Mouse (Mus musculus): Measurements from ENCODE around the gene Npy1r. TPM values are rescaled to one million over a fixed set of nuclear protein-coding genes. Genes with fewer than 3 reads are reported as not detected.
A peak's percentile ranks its signal among the peaks of the same experiment; 100 is the strongest.

The Npy1r gene
- 5.5 and 5.6 TPM in 2 replicates for polyA plus RNA-seq (2015; fragmentation: Nextera tagmentation; extraction: Ambion mirVana)

DNA sequence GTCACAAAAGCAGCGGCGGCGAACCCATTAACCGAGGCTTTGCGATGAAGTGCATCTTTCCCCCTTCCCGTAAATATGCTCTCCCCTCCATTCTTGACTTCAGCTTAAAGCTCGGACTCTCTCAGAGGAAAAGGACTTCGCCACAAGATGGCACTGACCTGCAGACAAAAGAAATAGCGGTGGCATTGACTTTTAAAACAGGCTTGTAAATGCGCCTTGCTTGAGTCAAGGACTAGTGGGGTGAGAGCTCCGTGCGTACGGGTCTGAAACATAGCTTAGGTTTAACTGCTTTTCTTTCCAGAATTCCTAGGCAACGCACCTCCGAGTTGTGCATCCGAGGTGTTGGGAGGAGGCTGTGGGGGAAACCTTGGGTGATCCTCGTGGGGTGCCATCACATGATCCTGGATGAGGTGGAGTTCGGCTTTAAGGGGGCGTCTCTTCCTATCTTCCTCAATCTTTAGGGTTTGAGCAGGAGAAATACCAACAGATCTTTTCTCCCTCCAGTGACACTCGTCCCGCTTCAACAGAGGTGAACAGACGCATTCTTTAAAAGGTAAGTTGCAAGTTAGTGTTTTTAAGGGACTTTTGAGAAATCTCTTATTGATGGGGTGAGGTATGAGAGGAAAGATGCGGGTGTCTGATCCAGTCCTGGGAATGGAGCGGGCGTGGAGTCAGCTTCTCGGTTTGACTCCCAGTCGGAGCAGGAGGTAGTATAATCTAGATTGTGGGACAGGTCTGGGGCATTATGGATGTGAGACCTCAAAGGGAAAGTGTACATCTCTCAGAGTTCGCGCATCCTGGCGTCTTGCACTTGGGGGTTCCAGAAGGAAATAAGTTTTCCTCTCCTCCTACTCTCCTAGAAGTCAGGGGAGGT lies at the start of gene Npy1r:
Gene Npy1r, plus strand, starts transcription at position 223 of the 874 bp plus-strand sequence.
- Histone ChIP-seq H3K9me3 (no peaks in the 10 kb centered on the region), H3K4me3 (peak within 1 kb of the TSS; percentile 47), H3K27ac (replicated peaks) (no peak within 1 kb of the TSS), H3K36me3 (no peaks in the 10 kb centered on the region), H3K4me2 (replicated peaks) (peak within 1 kb of the TSS; percentile 81), H3K4me1 (peaks cover 16% of the 10 kb centered on the region), H3K9ac (replicated peaks) (peak within 1 kb of the TSS; percentile 49), H3K27me3 (peaks cover 19% of the 10 kb centered on the region)
- ATAC-seq (replicated peaks), result peak; percentile 79
- WGBS, result under 1% methylated on average over 30 of the region's 30 CpGs

- no peak for ATAC-seq (replicated peaks)
- no peak overlapping the region for H3K9ac ChIP-seq (replicated peaks)
- H3K4me3 ChIP-seq, result no peak overlapping the region
- no peaks in the 10 kb centered on the region for H3K36me3 ChIP-seq
- H3K27me3 ChIP-seq, result no peaks in the 10 kb centered on the region
- no peaks in the 10 kb centered on the region for H3K4me1 ChIP-seq
- WGBS, result 88% methylated on average over 2 of the region's 2 CpGs
- no peak overlapping the region for H3K27ac ChIP-seq (replicated peaks)
- no peaks in the 10 kb centered on the region for H3K9me3 ChIP-seq
- H3K4me2 ChIP-seq (replicated peaks), result no peak overlapping the region
Measured at GRCm38 (mm10) chr8:66681261-66681660, 15.7 kb upstream of the Npy1r start.

DNA sequence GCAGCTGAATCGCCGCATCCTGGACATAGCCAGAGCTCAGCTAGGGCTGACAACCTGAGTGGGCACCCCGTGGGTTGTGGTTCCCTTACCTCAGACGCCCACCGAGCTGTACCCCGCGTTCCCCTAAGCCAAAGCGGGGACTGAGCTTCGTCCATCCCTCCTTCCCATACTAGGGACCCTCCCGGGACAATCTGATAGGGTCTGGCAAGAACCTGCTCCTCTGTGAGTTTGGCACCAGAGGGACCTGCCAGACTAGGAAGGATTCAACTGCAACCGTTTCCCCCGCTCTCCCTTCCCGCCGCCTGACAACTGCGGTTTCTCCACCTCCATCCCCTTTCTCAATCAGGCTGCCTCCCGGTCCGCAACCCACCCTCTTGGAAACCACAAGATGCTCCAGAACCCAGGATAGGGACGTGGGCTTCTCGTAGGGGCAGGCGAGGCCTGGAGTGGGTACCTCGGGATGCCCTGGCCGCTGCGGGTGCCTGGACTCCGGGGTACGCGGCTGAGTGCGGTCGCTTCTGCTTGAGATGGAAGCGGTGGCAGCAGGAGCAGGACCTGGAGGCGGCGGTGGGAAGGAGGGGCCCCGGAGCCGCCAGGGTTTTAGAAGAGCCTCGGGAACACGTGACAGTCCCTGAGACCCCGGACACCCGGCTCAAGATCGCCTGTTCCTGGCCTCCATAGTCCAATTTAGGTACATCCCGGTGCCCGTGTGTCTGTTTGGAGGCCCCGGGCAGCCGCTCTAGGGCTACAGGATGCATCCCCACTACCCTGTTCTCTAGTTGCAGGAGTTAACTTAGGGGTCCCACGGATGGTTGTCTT lies 9.3 kb upstream of the Npy1r start, which contains the start of gene Npy5r:
Gene Npy5r, minus strand, starts transcription at position 618 of the 819 bp plus-strand sequence.
- peak within 1 kb of the TSS; percentile 52 for H3K4me3 ChIP-seq
- H3K36me3 ChIP-seq, result no peaks in the 10 kb centered on the region
- H3K27me3 ChIP-seq, result no peaks in the 10 kb centered on the region
- H3K27ac ChIP-seq (replicated peaks), result no peak within 1 kb of the TSS
- H3K4me1 ChIP-seq, result peaks cover 4% of the 10 kb centered on the region; the same call in 1 of the 2 replicates
- 2% methylated on average over 43 of the region's 43 CpGs for WGBS
- H3K9me3 ChIP-seq, result no peaks in the 10 kb centered on the region
- H3K4me2 ChIP-seq (replicated peaks), result peak within 1 kb of the TSS; percentile 64
- ATAC-seq (replicated peaks), result peak; percentile 84
- peak within 1 kb of the TSS; percentile 71 for H3K9ac ChIP-seq (replicated peaks)

GRCm38 (mm10) chr8:66688395-66688794 lies 8.6 kb upstream of the Npy1r start:
- no peaks in the 10 kb centered on the region for H3K27me3 ChIP-seq

GRCm38 (mm10) chr8:66688799-66689198 lies 8.2 kb upstream of the Npy1r start:
- ATAC-seq (replicated peaks), result no peak
- Histone ChIP-seq H3K27me3 (no peaks in the 10 kb centered on the region), H3K27ac (replicated peaks) (no peak overlapping the region), H3K36me3 (no peaks in the 10 kb centered on the region), H3K4me3 (no peak overlapping the region), H3K9ac (replicated peaks) (no peak overlapping the region), H3K4me2 (replicated peaks) (no peak overlapping the region; the same call in 1 of the 2 replicates), H3K4me1 (peaks cover 4% of the 10 kb centered on the region; the same call in 1 of the 2 replicates), H3K9me3 (no peaks in the 10 kb centered on the region)
- 67% methylated on average over 4 of the region's 4 CpGs for WGBS

More at GRCm38 (mm10) chr8:66688395-66688794, 8.6 kb upstream of the Npy1r start:
- H3K9me3 ChIP-seq, result no peaks in the 10 kb centered on the region
- WGBS, result 33% methylated on average over 6 of the region's 6 CpGs
- H3K4me3 ChIP-seq, result peak overlapping the region; percentile 52
- ATAC-seq (replicated peaks), result no peak; the same call in 1 of the 2 replicates
- peak overlapping the region; percentile 64 for H3K4me2 ChIP-seq (replicated peaks)
- no peaks in the 10 kb centered on the region for H3K36me3 ChIP-seq
- peaks cover 4% of the 10 kb centered on the region; the same call in 1 of the 2 replicates for H3K4me1 ChIP-seq
- no peak overlapping the region for H3K9ac ChIP-seq (replicated peaks)
- H3K27ac ChIP-seq (replicated peaks), result no peak overlapping the region

DNA sequence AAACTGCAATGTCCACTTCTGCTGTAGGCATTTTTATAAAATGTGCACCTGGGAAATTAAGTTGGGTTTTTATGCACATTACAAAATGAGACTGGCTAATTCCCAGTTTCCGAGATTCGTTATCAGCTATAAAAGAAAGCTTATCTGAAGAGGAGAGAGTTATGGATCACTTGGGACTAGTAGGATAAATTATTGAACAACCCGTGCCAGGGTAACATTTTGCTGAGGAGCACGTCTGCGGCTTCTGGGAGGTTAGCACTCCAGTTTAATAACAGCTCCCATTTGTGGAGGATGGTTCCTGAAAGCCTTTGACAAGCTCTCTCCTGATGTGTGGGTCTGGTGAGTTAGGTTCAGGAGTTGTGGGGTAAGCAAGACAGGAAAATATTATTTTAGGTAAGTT lies 6.6 kb upstream of the Npy1r start:
- no peak for ATAC-seq (replicated peaks)
- no peak overlapping the region for H3K4me3 ChIP-seq

GRCm38 (mm10) chr8:66698011-66698410 lies 1.0 kb downstream of the Npy1r start:
- no peaks in the 10 kb centered on the region for H3K9me3 ChIP-seq
- WGBS, result 4% methylated on average over 7 of the region's 7 CpGs
- peak overlapping the region; percentile 81 for H3K4me2 ChIP-seq (replicated peaks)
- H3K36me3 ChIP-seq, result no peaks in the 10 kb centered on the region
- H3K4me1 ChIP-seq, result peaks cover 16% of the 10 kb centered on the region
- peaks cover 19% of the 10 kb centered on the region for H3K27me3 ChIP-seq
- no peak overlapping the region for H3K27ac ChIP-seq (replicated peaks)
- H3K9ac ChIP-seq (replicated peaks), result 0 out of 2 replicates have a peak overlapping the region, but pooled peaks have one; percentile 10
- ATAC-seq (replicated peaks), result peak; percentile 55; the same call in 1 of the 2 replicates
- peak overlapping the region; percentile 47 for H3K4me3 ChIP-seq

More for the DNA sequence above, 6.6 kb upstream of the Npy1r start:
- H3K9me3 ChIP-seq, result no peaks in the 10 kb centered on the region
- H3K27me3 ChIP-seq, result no peaks in the 10 kb centered on the region
- no peaks in the 10 kb centered on the region for H3K36me3 ChIP-seq
- peaks cover 4% of the 10 kb centered on the region; the same call in 1 of the 2 replicates for H3K4me1 ChIP-seq
- H3K9ac ChIP-seq (replicated peaks), result no peak overlapping the region
- 72% methylated on average over 5 of the region's 5 CpGs for WGBS
- no peak overlapping the region for H3K27ac ChIP-seq (replicated peaks)
- no peak overlapping the region for H3K4me2 ChIP-seq (replicated peaks)

GRCm38 (mm10) chr8:66698782-66699181 lies 1.8 kb downstream of the Npy1r start:
- Histone ChIP-seq H3K36me3 (no peaks in the 10 kb centered on the region), H3K27ac (replicated peaks) (no peak overlapping the region), H3K4me3 (peak overlapping the region; percentile 47), H3K4me1 (peaks cover 16% of the 10 kb centered on the region), H3K9ac (replicated peaks) (no peak overlapping the region), H3K27me3 (peaks cover 19% of the 10 kb centered on the region), H3K4me2 (replicated peaks) (no peak overlapping the region), H3K9me3 (no peaks in the 10 kb centered on the region)
- WGBS, result 76% methylated on average over 7 of the region's 7 CpGs
- ATAC-seq (replicated peaks), result no peak

GRCm38 (mm10) chr8:66714324-66714975 lies 17.5 kb downstream of the Npy1r start:
- Histone ChIP-seq H3K4me3 (no peak overlapping the region), H3K4me1 (no peaks in the 10 kb centered on the region), H3K27me3 (no peaks in the 10 kb centered on the region), H3K4me2 (replicated peaks) (no peak overlapping the region), H3K9me3 (no peaks in the 10 kb centered on the region), H3K9ac (replicated peaks) (no peak overlapping the region), H3K27ac (replicated peaks) (no peak overlapping the region), H3K36me3 (no peaks in the 10 kb centered on the region)
- ATAC-seq (replicated peaks), result no peak
- 88% methylated on average over 7 of the region's 7 CpGs for WGBS

DNA sequence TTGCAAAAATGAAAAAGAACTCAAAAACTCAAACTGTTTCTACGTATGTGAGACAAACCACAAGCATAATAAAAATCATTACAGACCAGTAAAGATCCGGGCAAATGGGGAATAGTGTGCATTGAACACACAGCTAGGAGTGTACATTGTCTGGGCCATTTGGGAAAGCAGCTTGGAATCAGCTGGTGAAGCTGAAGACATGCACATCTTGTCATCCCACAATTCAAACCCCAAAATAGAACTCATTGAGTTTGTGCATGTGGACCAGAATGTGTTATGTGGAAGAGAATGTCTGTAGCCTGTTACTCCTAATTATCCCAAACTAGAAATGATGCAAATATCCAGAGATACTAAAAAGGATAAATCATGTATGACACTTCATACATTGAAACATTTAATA lies 25.8 kb downstream of the Npy1r start:
- no peak for ATAC-seq (replicated peaks)
- H3K4me2 ChIP-seq (replicated peaks), result no peak overlapping the region
- no peaks in the 10 kb centered on the region for H3K36me3 ChIP-seq
- H3K4me1 ChIP-seq, result no peaks in the 10 kb centered on the region
- 78% methylated on average over 2 of the region's 2 CpGs for WGBS
- no peak overlapping the region for H3K9ac ChIP-seq (replicated peaks)
- no peaks in the 10 kb centered on the region for H3K9me3 ChIP-seq
- no peak overlapping the region for H3K27ac ChIP-seq (replicated peaks)
- H3K27me3 ChIP-seq, result no peaks in the 10 kb centered on the region
- H3K4me3 ChIP-seq, result no peak overlapping the region

GRCm38 (mm10) chr8:66729446-66729845 lies 32.5 kb downstream of the Npy1r start:
- H3K36me3 ChIP-seq, result no peaks in the 10 kb centered on the region
- ATAC-seq (replicated peaks), result no peak
- no peaks in the 10 kb centered on the region for H3K4me1 ChIP-seq
- no peaks in the 10 kb centered on the region for H3K9me3 ChIP-seq
- H3K9ac ChIP-seq (replicated peaks), result no peak overlapping the region
- WGBS, result 2% methylated on average over 7 of the region's 7 CpGs
- H3K27ac ChIP-seq (replicated peaks), result no peak overlapping the region
- H3K4me2 ChIP-seq (replicated peaks), result no peak overlapping the region
- H3K4me3 ChIP-seq, result no peak overlapping the region
- no peaks in the 10 kb centered on the region for H3K27me3 ChIP-seq
